Mouse (Mus musculus) monocyte, adult 5-6 weeks (primary cell): Measurements from ENCODE around the gene Mcam. TPM values are rescaled to one million over a fixed set of nuclear protein-coding genes. Genes with fewer than 3 reads are reported as not detected.

Experiments
- ATAC-seq: fragments of 153-309, 156-312 bp; replicated peaks from 2 replicates; pipeline ENCODE4 v1.8.0; 2017; ENCODE audit warnings: mild to moderate bottlenecking; ENCODE audit not compliant: low TSS enrichment, insufficient number of reproducible peaks, severe bottlenecking, poor library complexity, low FRiP score
- total RNA-seq: library from RNA; stranded (forward); fragments of 200-1000, 200-491, 200-594 nt; gene quantifications from 3 replicates; pipeline ENCODE4 v1.2.3, GENCODE M21; 2017

Mcam gene
- total RNA-seq, 1 experiment from 2014 or later, result 15.1 TPM

DNA sequence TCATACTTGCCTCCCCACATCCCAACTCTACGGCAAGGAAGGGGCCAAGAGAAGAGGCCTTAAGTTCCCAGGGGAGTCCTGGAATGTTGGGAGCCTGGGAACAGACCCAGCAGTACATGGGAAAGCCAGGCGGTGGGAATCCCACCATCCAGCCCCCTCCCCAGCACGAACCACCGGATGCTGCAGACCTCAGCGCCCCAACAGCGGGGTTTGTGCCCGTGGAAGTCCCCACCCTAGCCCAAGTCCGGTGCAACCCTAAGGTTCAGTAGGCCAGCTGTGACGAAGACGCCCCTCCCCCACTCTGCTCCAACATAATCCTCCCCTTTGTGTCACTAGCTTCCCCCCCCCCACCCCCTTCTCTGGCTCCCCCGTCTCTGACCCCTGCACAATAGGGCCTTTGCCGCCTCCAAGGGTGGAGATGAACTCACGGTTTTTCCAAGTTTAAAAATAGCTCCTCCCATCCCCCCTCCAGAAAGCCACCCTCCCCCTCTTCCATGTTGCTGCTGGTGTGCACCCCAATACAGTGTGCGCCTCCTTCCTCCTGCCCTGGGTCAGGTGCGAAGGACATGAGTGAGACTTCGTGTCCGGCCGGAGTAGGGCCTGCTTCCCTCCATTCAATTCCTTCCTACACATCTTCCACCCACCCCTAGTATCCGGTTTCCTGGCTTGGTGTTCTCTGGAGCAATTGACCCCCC lies 3.5 kb upstream of the Mcam start:
- no peak for ATAC-seq

DNA sequence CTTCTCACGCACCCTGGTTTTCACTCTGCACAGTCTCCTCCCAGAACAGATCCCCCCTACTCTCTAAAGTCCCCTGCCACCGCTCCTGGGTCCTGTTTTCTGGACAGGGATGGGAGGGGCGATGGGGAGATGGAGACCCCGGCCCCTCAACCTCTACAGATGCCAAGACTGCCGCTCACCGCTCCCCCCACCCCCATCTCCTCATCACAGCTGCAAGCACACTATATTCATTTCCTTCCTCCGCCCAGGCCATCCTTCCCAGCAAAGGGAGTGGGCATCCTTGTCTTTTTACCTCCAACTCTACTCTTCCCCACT lies 3.0 kb upstream of the Mcam start:
- ATAC-seq, result no peak

DNA sequence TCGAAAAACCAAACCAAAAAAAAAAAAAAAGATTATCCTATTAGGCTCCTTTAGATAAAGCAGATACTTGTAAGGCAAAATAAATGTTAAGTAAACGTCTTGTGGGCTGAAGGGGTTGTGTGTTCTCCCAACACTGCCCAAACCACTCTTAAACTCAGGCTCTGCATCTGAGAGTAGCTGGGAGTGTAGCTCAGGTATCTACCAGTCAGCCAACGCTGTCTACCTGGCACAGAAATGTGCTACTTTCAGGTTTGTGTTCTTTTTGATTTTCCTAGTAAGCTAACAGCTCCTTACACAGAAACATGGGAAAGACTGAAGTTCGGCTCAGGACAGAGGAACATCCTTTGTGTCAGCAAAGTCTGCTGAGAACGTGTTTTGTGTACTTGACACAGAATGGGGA lies 2.1 kb upstream of the Mcam start:
- no peak for ATAC-seq

DNA sequence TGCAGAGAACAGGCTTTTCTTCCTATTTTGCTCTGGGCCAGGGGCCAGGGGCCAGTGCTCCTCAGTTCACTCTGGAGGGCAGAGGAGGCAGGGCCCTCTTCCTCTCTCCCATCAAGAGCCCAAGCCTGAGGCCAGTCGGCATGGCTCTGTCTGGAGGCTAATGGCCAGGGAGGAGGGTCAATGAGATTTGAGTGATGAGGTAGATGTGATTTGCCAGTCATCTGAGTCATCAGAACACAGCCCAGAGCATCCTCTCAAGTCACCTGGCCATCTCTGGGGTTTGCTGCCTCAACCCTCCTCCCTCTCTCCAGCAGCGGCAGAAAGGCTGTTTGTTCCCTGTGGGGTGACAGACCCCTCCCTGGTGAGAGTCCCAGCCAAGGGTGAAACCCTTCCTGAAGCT lies 982 bp upstream of the Mcam start:
- ATAC-seq, result no peak

DNA sequence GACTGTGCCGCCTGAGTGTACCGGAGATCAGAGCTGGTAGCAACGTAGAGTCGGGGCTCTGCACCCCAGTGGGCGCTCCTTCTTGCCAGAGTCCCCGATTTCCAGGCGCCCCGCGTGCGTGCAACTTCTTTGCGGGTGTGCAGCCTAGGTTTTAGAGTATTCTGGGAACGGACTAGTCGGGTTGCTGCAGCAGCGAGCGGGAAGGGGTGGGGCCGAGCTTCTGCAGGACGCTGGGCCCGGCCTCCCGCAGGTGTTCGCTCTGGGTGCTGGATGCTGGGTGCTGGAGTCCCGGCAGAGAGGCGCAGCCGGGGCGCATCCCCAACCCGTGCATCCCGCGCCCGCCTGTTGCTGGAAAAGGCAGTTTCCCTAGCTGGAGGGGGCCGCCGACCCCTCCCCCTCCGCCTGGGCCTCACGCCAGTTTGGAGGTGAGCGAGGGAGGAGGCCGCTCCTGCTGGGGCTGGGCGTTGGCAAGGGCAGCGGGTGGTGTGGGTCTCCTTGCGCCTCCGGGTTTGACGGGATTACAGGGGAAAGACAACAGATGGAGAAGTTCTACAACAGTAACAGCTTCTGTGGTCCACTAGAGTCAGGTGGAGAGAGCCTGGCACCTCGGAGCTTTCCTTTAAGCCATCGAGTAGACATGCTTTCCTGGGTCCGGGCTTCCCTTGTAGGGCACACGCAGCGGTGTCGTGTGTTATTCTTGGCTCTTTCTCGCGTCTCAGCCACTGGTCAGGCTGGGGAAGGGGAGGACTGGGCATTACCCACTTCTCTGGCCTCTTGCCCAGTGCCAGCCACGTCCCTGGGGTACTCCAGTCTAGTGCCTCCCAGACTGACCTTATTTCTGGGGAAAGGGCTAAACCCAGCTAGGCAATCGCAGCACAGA lies 822 bp downstream of the Mcam start:
- no peak for ATAC-seq

DNA sequence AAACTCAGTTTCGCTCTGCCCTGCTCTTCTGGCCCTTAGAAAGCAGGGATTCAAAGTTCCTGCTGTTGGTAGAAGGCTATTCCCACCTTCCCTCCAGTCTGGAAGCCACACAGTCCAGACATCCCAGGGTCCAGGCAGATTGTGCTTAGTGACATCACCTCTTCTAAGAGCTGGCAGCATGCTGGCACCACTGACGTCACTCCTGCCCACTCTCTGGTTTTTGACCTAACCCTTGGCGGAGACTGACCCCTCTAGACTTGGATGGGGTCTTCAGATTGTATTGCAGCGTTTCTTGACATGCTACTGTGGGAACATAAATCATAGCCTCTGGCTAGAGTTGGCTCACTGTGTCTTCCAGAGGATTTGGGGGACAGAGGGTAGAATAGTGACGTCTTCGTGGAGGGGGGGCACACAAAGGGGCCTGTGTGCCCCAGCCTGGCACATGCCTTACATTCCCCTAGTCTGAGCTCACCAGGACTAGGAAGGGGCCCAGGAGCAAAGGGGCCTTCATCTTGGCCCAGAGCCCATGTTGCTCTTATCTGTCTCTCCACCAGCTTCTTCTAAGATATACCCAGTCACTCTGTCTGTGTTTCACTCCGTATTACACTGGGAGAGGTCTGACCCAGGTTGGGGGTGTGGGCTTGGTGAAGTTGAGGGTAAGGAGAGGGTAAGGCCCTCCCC lies 1.6 kb downstream of the Mcam start:
- no peak for ATAC-seq

DNA sequence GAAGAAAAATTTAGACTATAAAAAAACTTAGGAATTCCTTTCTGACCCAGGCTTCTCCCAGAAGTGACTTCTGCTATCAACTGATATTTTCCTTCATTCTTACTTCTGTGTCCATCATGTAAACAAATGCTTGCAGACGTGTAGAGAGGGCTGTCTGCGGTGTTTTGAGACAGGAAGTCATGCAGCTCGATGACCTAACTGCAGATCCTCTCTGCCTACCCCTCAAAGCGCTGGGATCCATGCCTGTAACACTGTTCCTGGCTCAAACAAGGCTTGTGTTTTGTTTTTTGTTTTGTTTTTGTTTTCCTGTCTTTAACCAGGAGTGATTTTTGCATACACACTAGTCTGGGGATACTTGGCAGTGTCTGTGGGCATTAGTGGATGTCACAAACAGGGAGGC lies 3.6 kb downstream of the Mcam start:
- no peak for ATAC-seq

DNA sequence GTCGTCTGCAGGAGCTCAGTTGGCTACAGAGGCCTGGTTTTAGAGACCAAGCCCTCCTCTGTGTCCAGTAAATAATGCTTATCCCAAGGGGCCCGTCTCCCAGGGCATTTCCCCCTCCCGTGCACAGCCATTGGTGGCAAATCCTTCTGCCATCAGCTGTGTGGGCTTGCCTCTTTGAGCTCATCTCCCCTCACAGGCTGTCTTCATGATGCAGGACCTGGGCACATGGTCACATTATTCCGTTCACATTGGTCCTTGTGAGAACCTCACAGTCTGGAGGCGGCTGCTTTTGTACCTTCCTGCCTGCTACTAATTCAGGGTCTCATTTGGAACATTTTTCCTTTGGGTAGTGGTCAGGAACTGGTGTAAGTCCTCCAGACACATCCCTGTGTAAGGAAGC lies 7.7 kb downstream of the Mcam start:
- ATAC-seq, result no peak

DNA sequence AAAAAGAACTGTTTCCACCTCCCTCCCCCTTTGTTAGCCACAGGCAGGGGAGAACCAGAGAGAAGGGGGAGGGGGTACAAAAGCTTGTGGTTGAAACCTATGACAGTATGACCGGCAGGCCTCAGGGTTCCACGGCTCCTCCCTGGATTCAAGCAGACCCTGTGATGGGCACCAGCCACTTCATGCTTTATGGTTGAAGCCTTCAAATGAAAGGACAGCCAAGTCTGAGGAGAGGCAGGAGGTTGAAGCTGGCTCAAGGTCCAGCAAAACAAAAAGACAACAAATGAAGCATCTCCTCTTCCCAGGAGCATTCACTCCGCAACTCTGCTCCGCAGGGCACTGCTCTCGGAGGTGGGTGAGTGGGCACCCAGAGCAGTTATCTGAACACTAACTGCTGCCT lies 9.2 kb downstream of the Mcam start:
- ATAC-seq, result no peak

DNA sequence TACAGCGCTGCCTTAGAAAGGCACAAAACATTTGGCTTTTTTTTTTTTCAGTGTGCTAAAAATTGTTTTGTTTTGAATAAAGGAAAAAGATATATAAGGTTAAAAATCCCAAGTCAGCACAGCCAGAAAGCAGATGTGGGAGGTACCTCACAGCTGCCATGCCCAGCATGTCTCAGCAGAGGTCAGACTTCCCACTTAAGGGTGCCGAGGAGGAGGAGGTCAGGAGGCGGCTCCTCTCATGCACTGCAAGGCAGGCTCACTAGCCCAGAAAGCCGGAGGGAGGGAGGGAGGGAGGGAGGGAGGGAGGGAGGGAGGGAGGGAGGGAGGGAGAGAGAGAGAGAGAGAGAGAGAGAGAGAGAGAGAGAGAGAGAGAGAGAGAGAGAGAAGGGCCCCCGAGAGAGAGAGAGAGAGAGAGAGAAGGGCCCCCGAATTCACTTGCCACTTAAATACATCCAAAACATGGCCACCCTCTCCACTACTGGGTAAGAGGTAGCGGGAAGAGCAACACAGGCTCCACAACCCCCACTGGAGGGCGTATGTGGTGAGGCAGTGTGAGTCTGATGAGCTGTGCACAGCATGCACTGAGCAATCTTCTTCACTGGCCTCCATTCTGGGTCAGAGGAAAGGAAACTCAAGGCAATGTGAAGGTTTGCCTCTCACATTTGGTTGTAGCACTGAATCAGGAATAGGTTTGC lies 9.9 kb downstream of the Mcam start:
- no peak for ATAC-seq

DNA sequence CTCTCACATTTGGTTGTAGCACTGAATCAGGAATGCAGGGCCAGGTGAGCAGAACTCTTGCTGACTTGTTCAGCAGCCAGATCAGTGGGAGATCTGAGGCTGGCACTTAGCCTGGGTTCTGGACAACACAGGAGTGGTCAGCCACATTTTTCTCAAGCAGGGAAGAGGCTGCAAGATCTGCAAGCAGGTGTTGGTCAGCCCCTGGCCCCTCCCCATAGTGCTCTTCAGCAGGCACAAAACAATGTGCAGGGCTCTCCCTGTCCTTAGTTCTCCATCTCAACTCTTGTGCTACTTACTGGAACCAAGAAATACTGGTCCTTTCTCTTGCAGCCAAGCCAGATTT lies 10.4 kb downstream of the Mcam start:
- ATAC-seq, result no peak

DNA sequence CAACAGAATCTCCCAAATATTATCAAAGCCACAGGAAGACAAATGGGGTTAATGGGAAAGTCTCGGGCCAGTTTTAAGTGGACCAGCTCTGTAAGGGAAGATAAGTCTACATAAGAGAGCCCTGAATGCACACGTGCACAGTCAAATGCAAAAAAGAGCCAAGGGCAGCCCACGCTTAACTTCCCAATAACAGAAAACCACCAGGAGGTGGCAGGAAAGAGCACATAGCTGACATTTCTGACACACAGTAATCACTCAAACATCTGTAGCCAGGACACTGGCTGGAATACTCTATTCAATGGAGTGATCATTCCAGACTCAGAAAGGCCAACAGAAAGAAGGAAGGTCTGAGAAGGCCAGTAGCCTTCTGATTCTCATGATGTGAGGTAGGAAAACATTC lies 13.0 kb downstream of the Mcam start:
- ATAC-seq, result no peak

DNA sequence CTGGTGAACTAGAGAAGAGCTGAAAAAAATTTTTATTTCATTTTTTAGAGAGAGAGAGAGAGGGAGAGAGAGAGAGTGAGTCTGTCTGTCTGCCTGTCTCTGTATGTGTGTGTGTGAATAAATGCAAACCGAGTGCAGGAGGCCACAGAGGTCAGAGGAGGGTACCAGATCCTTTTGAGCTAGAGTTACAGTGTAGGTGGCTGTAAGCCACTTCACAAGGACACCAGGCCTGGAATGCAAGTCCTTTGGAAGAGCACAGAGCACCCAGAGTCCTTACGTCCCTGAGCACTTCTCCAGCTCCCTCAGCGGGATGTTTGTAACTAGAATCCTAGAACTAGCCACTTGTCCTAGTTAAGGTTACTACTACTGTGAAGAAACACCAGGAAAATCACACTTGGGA lies 25.6 kb downstream of the Mcam start:
- ATAC-seq, result no peak

DNA sequence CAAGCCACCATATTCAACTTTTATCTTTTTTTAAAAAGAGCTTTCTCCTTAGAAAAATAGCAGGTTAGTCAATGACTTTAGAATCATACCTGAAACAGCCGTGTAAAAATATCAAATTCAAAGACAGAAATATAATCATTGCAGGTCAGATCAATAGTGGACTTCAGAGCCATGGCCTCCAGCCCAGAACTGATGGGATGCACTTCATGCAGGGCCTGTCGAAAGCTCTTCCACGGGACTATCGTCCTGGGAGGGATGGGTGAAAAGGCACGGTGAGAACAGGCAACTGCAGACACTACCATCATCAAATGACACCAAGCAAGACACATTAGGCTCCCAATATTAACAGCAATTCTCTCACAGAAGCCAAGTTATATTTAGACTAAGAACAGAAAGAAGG lies 34.7 kb downstream of the Mcam start:
- ATAC-seq, result no peak

DNA sequence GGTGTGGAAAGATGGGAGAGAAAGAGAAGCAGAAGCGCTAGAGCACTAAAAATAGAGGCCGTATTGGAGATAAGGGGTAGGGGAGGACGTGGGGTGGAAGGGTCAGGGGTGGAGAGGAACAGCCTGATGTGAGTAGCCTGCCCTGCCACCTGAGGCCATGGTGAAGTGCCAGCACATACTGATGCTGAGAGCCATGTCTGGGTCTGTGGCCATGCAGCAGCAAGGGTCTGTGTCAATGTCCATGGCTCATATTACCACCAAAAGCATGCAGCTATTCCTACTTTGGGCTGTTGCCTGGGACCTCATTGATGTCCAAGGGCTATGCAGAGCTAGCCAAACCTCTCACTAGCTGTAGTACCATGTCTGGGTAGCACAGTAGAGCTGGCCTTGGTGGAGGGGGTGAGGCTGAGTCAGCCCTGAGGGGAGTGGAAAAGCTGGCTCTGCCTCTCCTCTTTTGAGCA lies 36.5 kb downstream of the Mcam start:
- no peak for ATAC-seq

DNA sequence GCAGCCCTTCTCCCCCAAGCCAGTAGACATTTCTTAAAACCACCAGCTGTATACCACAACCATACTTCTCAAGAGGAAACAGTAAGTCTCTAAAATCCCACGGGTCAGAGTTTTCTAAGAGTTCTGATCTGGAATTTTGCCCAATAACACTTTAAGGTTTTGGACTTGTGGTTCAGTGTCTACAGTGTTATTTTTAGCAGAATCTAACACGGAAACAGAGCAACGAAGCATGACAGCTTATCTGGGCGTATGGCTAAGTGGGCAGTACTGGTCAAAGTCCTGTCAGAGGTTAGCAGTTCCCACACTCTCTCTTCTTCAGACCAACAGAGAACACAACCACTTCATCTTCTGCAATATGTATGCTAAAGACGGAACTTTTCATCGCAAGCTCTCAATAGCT lies 41.3 kb downstream of the Mcam start:
- ATAC-seq, result no peak

DNA sequence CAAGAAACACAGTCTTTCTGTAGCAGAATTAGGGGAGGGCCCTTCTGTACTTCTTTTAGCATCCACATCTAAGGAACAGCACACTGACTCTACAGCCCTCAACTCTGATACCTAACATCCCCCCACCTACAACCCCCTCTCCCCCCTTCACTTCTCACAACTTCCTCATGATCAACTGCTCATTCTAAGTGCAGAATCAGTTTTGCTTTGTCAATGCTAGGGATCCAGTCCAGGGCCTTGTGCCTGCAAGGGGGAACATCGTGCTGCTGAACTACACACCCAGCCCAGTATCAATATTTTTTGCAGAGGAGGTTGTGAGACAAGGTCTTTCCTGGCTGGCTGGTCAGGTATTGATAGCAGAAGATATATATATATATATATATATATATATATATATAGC lies 41.7 kb downstream of the Mcam start:
- no peak for ATAC-seq

DNA sequence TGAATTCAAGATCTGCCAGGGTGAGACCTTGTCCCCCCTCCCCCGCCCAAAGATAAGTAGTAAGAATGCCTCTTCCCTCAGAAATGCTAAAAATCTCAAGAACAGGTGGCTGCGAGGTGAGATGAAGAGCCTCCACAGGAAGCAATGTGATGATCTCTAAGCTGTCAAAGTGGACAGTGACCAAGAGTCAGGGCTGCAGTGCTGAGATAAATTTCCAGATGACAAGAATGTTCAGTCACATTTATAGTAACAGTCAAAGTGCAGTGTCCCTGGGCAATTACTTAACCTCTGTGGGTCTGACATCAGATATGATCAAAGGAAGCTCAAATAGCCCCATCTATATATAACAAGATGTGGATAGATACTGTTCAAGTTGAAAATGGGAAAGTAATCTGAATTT lies 43.1 kb downstream of the Mcam start:
- no peak for ATAC-seq

DNA sequence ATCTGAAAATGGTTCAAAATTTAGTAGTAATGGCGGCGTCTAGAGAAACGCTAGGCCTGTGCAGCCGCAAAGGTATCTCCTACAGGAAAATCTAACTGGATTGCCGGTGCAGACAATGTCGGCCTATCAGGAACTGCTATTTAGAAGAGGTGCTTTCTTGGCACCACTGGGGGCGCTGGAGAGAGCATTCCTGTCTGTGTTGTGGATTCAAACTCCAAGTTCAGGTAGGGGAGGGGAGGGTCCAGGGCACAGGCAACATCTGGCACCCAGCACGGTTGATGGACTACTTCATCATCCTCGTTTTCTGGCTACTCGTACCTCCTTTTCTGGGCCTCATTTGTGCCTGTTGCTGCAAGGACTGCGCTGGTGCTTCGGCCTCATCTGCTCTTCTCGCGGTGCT lies 44.1 kb downstream of the Mcam start:
- 0 out of 2 replicates have a peak, but pooled peaks have one; percentile 45 for ATAC-seq
